Mouse (Mus musculus): ENCODE data around the gene Hbs1l. TPM values are rescaled to one million over a fixed set of nuclear protein-coding genes. Genes with fewer than 3 reads are reported as not detected.

Gene Hbs1l
- polyA plus RNA-seq, 1 experiment from 2014 or later = 42.2 TPM

GRCm38 (mm10) chr10:21259649-21260048, 36.1 kb upstream of the Hbs1l start:
- ATAC-seq = no peak
- TF ChIP-seq CTCF (IDR thresholded peaks at IDR 0.05) (no peak), EP300 (IDR thresholded peaks at IDR 0.05) (no peak)
- Histone ChIP-seq H3K27ac (ENCODE audit: low read length) (no peak overlapping the region), H3K9ac (replicated peaks; ENCODE audit: low read depth) (no peak overlapping the region), H3K9me3 (ENCODE audit: low read length) (no peaks in the 10 kb centered on the region), H3K4me1 (ENCODE audit: insufficient read depth, low read depth, low read length) (no peaks in the 10 kb centered on the region), H3K27me3 (replicated peaks; ENCODE audit: insufficient read depth, low read length) (no peaks in the 10 kb centered on the region), H3K4me3 (ENCODE audit: low read depth, low read length) (no peak overlapping the region), H3K36me3 (ENCODE audit: insufficient read depth, low read length) (no peaks in the 10 kb centered on the region), H3K4me2 (replicated peaks; ENCODE audit: low read depth, low read length) (no peak overlapping the region)
- 72% methylated on average over 2 of the region's 2 CpGs for WGBS
- no peak for DNase-seq (ENCODE audit: low spot score)

DNA sequence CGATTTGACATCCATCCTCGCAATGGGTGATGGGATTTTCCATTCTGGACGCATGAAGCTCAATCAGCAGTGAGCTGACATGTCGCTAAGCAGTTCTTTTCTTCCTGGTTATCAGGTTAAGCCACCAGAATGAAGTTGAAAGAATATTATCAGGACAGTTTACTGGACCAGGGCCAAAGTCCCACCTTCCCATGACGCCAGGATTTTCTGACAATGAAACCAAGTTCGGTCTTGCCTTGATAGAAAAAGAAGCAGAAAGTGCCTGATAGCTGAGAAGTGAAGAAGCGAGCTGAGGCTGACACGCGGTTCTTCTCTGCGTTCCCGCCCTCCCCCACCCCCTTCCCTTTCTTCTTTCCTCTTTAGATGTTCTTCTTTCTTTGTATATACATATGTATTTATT, 30.6 kb upstream of the Hbs1l start:
- Histone ChIP-seq H3K9ac (replicated peaks; ENCODE audit: low read depth) (no peak overlapping the region), H3K27me3 (replicated peaks; ENCODE audit: insufficient read depth, low read length) (no peaks in the 10 kb centered on the region), H3K36me3 (ENCODE audit: insufficient read depth, low read length) (no peaks in the 10 kb centered on the region), H3K9me3 (ENCODE audit: low read length) (no peaks in the 10 kb centered on the region), H3K4me3 (ENCODE audit: low read depth, low read length) (no peak overlapping the region), H3K4me2 (replicated peaks; ENCODE audit: low read depth, low read length) (no peak overlapping the region), H3K4me1 (ENCODE audit: insufficient read depth, low read depth, low read length) (no peaks in the 10 kb centered on the region), H3K27ac (ENCODE audit: low read length) (no peak overlapping the region)
- no peak for TF ChIP-seq EP300 (IDR thresholded peaks at IDR 0.05)
- no peak for TF ChIP-seq CTCF (IDR thresholded peaks at IDR 0.05)
- no peak for ATAC-seq
- DNase-seq (ENCODE audit: low spot score) = no peak
- WGBS = 50% methylated on average over 11 of the region's 11 CpGs

GRCm38 (mm10) chr10:21267452-21267851, 28.3 kb upstream of the Hbs1l start:
- Histone ChIP-seq H3K36me3 (ENCODE audit: insufficient read depth, low read length) (no peaks in the 10 kb centered on the region), H3K4me1 (ENCODE audit: insufficient read depth, low read depth, low read length) (no peaks in the 10 kb centered on the region), H3K4me2 (replicated peaks; ENCODE audit: low read depth, low read length) (no peak overlapping the region), H3K27me3 (replicated peaks; ENCODE audit: insufficient read depth, low read length) (no peaks in the 10 kb centered on the region), H3K27ac (ENCODE audit: low read length) (no peak overlapping the region), H3K9me3 (ENCODE audit: low read length) (no peaks in the 10 kb centered on the region), H3K4me3 (ENCODE audit: low read depth, low read length) (no peak overlapping the region), H3K9ac (replicated peaks; ENCODE audit: low read depth) (no peak overlapping the region)
- DNase-seq (ENCODE audit: low spot score) = no peak
- TF ChIP-seq CTCF (IDR thresholded peaks at IDR 0.05) = no peak
- TF ChIP-seq EP300 (IDR thresholded peaks at IDR 0.05) = no peak
- 76% methylated on average over 2 of the region's 2 CpGs for WGBS
- ATAC-seq = no peak

GRCm38 (mm10) chr10:21268786-21269410, 26.9 kb upstream of the Hbs1l start:
- 49% methylated on average over 6 of the region's 6 CpGs for WGBS

GRCm38 (mm10) chr10:21269920-21270319, 25.9 kb upstream of the Hbs1l start:
- Histone ChIP-seq H3K4me2 (replicated peaks; ENCODE audit: low read depth, low read length) (no peak overlapping the region), H3K9me3 (ENCODE audit: low read length) (no peaks in the 10 kb centered on the region), H3K36me3 (ENCODE audit: insufficient read depth, low read length) (no peaks in the 10 kb centered on the region), H3K4me3 (ENCODE audit: low read depth, low read length) (no peak overlapping the region), H3K27ac (ENCODE audit: low read length) (no peak overlapping the region), H3K9ac (replicated peaks; ENCODE audit: low read depth) (no peak overlapping the region), H3K27me3 (replicated peaks; ENCODE audit: insufficient read depth, low read length) (no peaks in the 10 kb centered on the region), H3K4me1 (ENCODE audit: insufficient read depth, low read depth, low read length) (no peaks in the 10 kb centered on the region)
- no peak for DNase-seq (ENCODE audit: low spot score)
- WGBS = 85% methylated on average over 2 of the region's 2 CpGs
- ATAC-seq = no peak
- TF ChIP-seq EP300 (IDR thresholded peaks at IDR 0.05) = no peak
- no peak for TF ChIP-seq CTCF (IDR thresholded peaks at IDR 0.05)

More at GRCm38 (mm10) chr10:21268786-21269410, 26.9 kb upstream of the Hbs1l start:
- TF ChIP-seq CTCF (IDR thresholded peaks at IDR 0.05) (no peak), EP300 (IDR thresholded peaks at IDR 0.05) (no peak)
- DNase-seq (ENCODE audit: low spot score) = no peak
- H3K4me3 ChIP-seq (ENCODE audit: low read depth, low read length) = no peak overlapping the region
- H3K9ac ChIP-seq (replicated peaks; ENCODE audit: low read depth) = no peak overlapping the region
- H3K27ac ChIP-seq (ENCODE audit: low read length) = no peak overlapping the region
- no peaks in the 10 kb centered on the region for H3K36me3 ChIP-seq (ENCODE audit: insufficient read depth, low read length)
- no peaks in the 10 kb centered on the region for H3K27me3 ChIP-seq (replicated peaks; ENCODE audit: insufficient read depth, low read length)
- ATAC-seq = no peak
- no peaks in the 10 kb centered on the region for H3K4me1 ChIP-seq (ENCODE audit: insufficient read depth, low read depth, low read length)
- H3K4me2 ChIP-seq (replicated peaks; ENCODE audit: low read depth, low read length) = no peak overlapping the region
- no peaks in the 10 kb centered on the region for H3K9me3 ChIP-seq (ENCODE audit: low read length)

DNA sequence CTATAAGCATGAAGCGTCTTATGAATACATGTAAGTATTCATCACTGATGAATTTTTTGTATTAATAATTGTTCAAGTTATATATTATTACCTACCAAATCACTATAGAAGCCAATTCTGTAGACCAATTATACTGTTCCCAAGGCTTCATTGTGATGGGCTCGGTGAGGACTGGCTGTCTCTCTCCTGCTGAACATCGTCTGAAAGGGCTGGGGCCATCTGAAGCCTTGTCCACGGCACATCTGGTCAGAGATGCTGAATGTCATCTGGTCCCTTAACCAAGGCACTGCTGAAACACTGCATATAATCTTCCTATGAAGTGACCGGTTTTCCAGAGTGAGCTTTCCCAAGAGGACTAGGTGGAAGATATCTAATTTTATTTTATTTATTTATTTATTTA, 24.9 kb upstream of the Hbs1l start:
- H3K9me3 ChIP-seq (ENCODE audit: low read length) = no peaks in the 10 kb centered on the region
- H3K4me3 ChIP-seq (ENCODE audit: low read depth, low read length) = no peak overlapping the region
- H3K4me2 ChIP-seq (replicated peaks; ENCODE audit: low read depth, low read length) = no peak overlapping the region
- H3K27me3 ChIP-seq (replicated peaks; ENCODE audit: insufficient read depth, low read length) = no peaks in the 10 kb centered on the region
- DNase-seq (ENCODE audit: low spot score) (no peak), ATAC-seq (no peak)
- no peak overlapping the region for H3K9ac ChIP-seq (replicated peaks; ENCODE audit: low read depth)
- 82% methylated on average over 5 of the region's 5 CpGs for WGBS
- no peaks in the 10 kb centered on the region for H3K4me1 ChIP-seq (ENCODE audit: insufficient read depth, low read depth, low read length)
- TF ChIP-seq EP300 (IDR thresholded peaks at IDR 0.05) (no peak), CTCF (IDR thresholded peaks at IDR 0.05) (no peak)
- H3K27ac ChIP-seq (ENCODE audit: low read length) = no peak overlapping the region
- H3K36me3 ChIP-seq (ENCODE audit: insufficient read depth, low read length) = no peaks in the 10 kb centered on the region

GRCm38 (mm10) chr10:21271310-21271709, 24.5 kb upstream of the Hbs1l start:
- ATAC-seq (no peak), DNase-seq (ENCODE audit: low spot score) (no peak)
- Histone ChIP-seq H3K27ac (ENCODE audit: low read length) (no peak overlapping the region), H3K27me3 (replicated peaks; ENCODE audit: insufficient read depth, low read length) (no peaks in the 10 kb centered on the region), H3K4me1 (ENCODE audit: insufficient read depth, low read depth, low read length) (no peaks in the 10 kb centered on the region), H3K9ac (replicated peaks; ENCODE audit: low read depth) (no peak overlapping the region), H3K9me3 (ENCODE audit: low read length) (no peaks in the 10 kb centered on the region), H3K4me2 (replicated peaks; ENCODE audit: low read depth, low read length) (no peak overlapping the region), H3K36me3 (ENCODE audit: insufficient read depth, low read length) (no peaks in the 10 kb centered on the region), H3K4me3 (ENCODE audit: low read depth, low read length) (no peak overlapping the region)
- WGBS = 87% methylated on average over 2 of the region's 2 CpGs
- no peak for TF ChIP-seq EP300 (IDR thresholded peaks at IDR 0.05)
- no peak for TF ChIP-seq CTCF (IDR thresholded peaks at IDR 0.05)
